Mouse (Mus musculus) ES-Bruce4 (cell line): Measurements from ENCODE around the gene Jun.

Experiments
- CTCF ChIP-seq: IDR thresholded peaks from one replicate; pipeline ENCODE4 v1.8.1; 2011; ENCODE audit warnings: low read depth, low read length
- EP300 ChIP-seq: IDR thresholded peaks from 2 replicates; pipeline ENCODE4 v1.6.1; 2011; ENCODE audit warnings: low read depth, low read length; ENCODE audit not compliant: insufficient read depth
- POLR2A ChIP-seq: IDR thresholded peaks from one replicate; pipeline ENCODE4 v1.8.1; 2011; ENCODE audit warnings: low read length; ENCODE audit not compliant: insufficient read depth

DNA sequence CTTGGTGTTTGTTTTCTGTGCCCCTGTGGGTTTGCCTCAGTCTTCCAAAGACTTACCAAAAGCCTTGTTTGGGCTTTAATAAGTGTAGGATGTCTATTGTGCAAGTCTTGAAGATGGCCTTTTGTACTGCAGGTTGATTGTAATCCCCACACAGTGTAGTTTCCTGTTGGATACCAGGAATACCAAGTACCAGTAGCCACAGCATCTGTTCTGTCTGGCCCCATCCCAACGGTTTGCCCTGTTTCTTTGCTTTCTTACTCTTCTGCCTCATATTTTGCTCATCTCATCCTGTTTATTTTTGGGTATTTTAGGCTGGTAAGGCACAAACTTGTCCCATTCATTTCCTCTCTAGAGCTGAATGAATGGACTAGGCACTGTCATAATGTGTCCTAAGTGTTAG is 3.3 kb upstream of the Jun start:
- TF ChIP-seq EP300 (no peak), CTCF (no peak), POLR2A (no peak)
